ENCODE assay signal across 30 mouse cellular contexts in genomic region chr5:81058122-81058521, GRCm38 (mm10). TPM values are rescaled to one million over a fixed set of nuclear protein-coding genes. Genes with fewer than 3 reads are reported as not detected.
DNase-seq lines count a peak whose midpoint lies in the region; ATAC-seq and TF ChIP-seq lines count a peak whose summit lies in the region.
"Had no signal": no experiment of that assay in that cellular context is flagged by ENCODE, and none has a peak within 500 bp of the region (broad histone marks: within the 10 kb centered on the region; RNA-seq: fewer than 3 reads in every experiment).

No protein-coding gene starts in this region.

- no peak overlapping the region for H3K4me2 ChIP-seq in liver, postnatal 0 days (ENCODE audit: low read depth, low read length)
- H3K4me2 ChIP-seq in liver, embryonic 12.5 days, result no peak overlapping the region
- H3K4me2 ChIP-seq in heart, embryonic 11.5 days, result no peak overlapping the region
- H3K4me2 ChIP-seq: forebrain, embryonic 12.5 days; hindbrain, embryonic 12.5 days; intestine, embryonic 15.5 days; limb, embryonic 15.5 days; midbrain, embryonic 11.5 days; neural tube, embryonic 13.5 days; stomach, embryonic 15.5 days had no signal

- no peaks in the 10 kb centered on the region for H3K9me3 ChIP-seq in liver, postnatal 0 days (ENCODE audit: low read length)
- H3K9me3 ChIP-seq in liver, embryonic 12.5 days (replicated peaks), result no peaks in the 10 kb centered on the region
- H3K9me3 ChIP-seq in heart, embryonic 11.5 days (replicated peaks; ENCODE audit: control insufficient read depth, low read length), result no peaks in the 10 kb centered on the region
- H3K9me3 ChIP-seq: forebrain, embryonic 12.5 days; hindbrain, embryonic 12.5 days; intestine, embryonic 15.5 days; limb, embryonic 10.5 days; limb, embryonic 15.5 days; neural tube, embryonic 13.5 days; stomach, embryonic 15.5 days had no signal

- no peaks in the 10 kb centered on the region for H3K27me3 ChIP-seq in liver, postnatal 0 days (ENCODE audit: insufficient read depth, low read length)
- H3K27me3 ChIP-seq in liver, embryonic 12.5 days (replicated peaks), result no peaks in the 10 kb centered on the region
- H3K27me3 ChIP-seq in heart, embryonic 11.5 days (ENCODE audit: control insufficient read depth, insufficient read depth, low read length), result no peaks in the 10 kb centered on the region
- H3K27me3 ChIP-seq: forebrain, embryonic 12.5 days; hindbrain, embryonic 12.5 days; intestine, embryonic 15.5 days; limb, embryonic 15.5 days; neural tube, embryonic 13.5 days; stomach, embryonic 15.5 days had no signal

- no peak overlapping the region for H3K4me3 ChIP-seq in liver, postnatal 0 days (ENCODE audit: low read depth, low read length)
- no peak overlapping the region for H3K4me3 ChIP-seq in liver, embryonic 12.5 days
- H3K4me3 ChIP-seq in heart, embryonic 11.5 days (ENCODE audit: low read depth, low read length), result no peak overlapping the region
- H3K4me3 ChIP-seq: erythroblast, embryonic 14.5 days; forebrain, embryonic 12.5 days; hindbrain, embryonic 12.5 days; intestine, embryonic 15.5 days; layer of hippocampus, adult 2 months; limb, embryonic 10.5 days; limb, embryonic 15.5 days; myocyte; neural tube, embryonic 13.5 days; stomach, embryonic 15.5 days had no signal

- no peak overlapping the region for H3K27ac ChIP-seq in liver, postnatal 0 days (ENCODE audit: low read depth)
- no peak overlapping the region for H3K27ac ChIP-seq in liver, embryonic 12.5 days
- no peak overlapping the region for H3K27ac ChIP-seq in heart, embryonic 11.5 days (ENCODE audit: low read depth, low read length)
- H3K27ac ChIP-seq: forebrain, embryonic 12.5 days; hindbrain, embryonic 12.5 days; hindbrain, postnatal 0 days; intestine, embryonic 15.5 days; layer of hippocampus, adult 2 months; limb, embryonic 10.5 days; limb, embryonic 15.5 days; liver, embryonic 14.5 days; macrophage; neural tube, embryonic 13.5 days; stomach, embryonic 15.5 days had no signal

- H3K4me1 ChIP-seq in liver, postnatal 0 days (ENCODE audit: insufficient read depth), result no peaks in the 10 kb centered on the region
- H3K4me1 ChIP-seq in liver, embryonic 12.5 days, result no peaks in the 10 kb centered on the region
- H3K4me1 ChIP-seq in heart, embryonic 11.5 days (ENCODE audit: control insufficient read depth, insufficient read depth, low read length), result no peaks in the 10 kb centered on the region
- H3K4me1 ChIP-seq: intestine, embryonic 15.5 days; limb, embryonic 10.5 days; limb, embryonic 15.5 days; stomach, embryonic 15.5 days had no signal

- H3K36me3 ChIP-seq in liver, postnatal 0 days (replicated peaks; ENCODE audit: insufficient read depth, low read length), result no peaks in the 10 kb centered on the region
- H3K36me3 ChIP-seq in liver, embryonic 12.5 days, result no peaks in the 10 kb centered on the region
- H3K36me3 ChIP-seq in heart, embryonic 11.5 days (ENCODE audit: control insufficient read depth, insufficient read depth, low read length), result no peaks in the 10 kb centered on the region
- H3K36me3 ChIP-seq: forebrain, embryonic 12.5 days; hindbrain, embryonic 12.5 days; intestine, embryonic 15.5 days; limb, embryonic 10.5 days; limb, embryonic 15.5 days; neural tube, embryonic 13.5 days; stomach, embryonic 15.5 days had no signal

- H3K9ac ChIP-seq in liver, postnatal 0 days (replicated peaks), result no peak overlapping the region
- no peak overlapping the region for H3K9ac ChIP-seq in liver, embryonic 12.5 days
- H3K9ac ChIP-seq in heart, embryonic 11.5 days (ENCODE audit: low read depth, low read length), result no peak overlapping the region
- H3K9ac ChIP-seq: forebrain, embryonic 12.5 days; forebrain, postnatal 0 days; hindbrain, embryonic 12.5 days; intestine, embryonic 15.5 days; limb, embryonic 15.5 days; liver, embryonic 14.5 days; neural tube, embryonic 13.5 days; stomach, embryonic 15.5 days had no signal

- TF ChIP-seq EP300 in liver, postnatal 0 days (IDR thresholded peaks at IDR 0.05; ENCODE audit: low read depth), result no peak

- 49% methylated on average over 2 of the region's 2 CpGs for WGBS in liver, postnatal 0 days (ENCODE audit: insufficient replicate concordance)
- 49% methylated on average over 2 of the region's 2 CpGs for WGBS in liver, embryonic 12.5 days (ENCODE audit: insufficient replicate concordance)
- WGBS in heart, embryonic 11.5 days (ENCODE audit: insufficient replicate concordance), result 68% methylated on average over 2 of the region's 2 CpGs

- no peak for DNase-seq in liver, postnatal 0 days
- DNase-seq in adipocyte (ENCODE audit: low spot score), result peak; percentile 15
- DNase-seq in lung, postnatal 25 days (ENCODE audit: low spot score), result peak; percentile 20
- DNase-seq in spleen, adult 18-20 months, result no peak
- DNase-seq: adrenal gland, adult 2 months; adrenal gland, postnatal 36 days; cerebellum, adult 18-20 months; cerebellum, postnatal 10 days; forebrain, postnatal 0 days; kidney, adult 2 months; kidney, postnatal 36 days had no signal

- no peak for TF ChIP-seq CTCF in liver, postnatal 0 days (IDR thresholded peaks at IDR 0.05; ENCODE audit: low read depth)

- ATAC-seq in liver, postnatal 0 days, result peak; percentile 41
- ATAC-seq in liver, embryonic 12.5 days, result no peak
- peak; percentile 64 for ATAC-seq in neutrophil, adult 5-6 weeks (ENCODE audit: extremely low read depth, insufficient number of reproducible peaks, low FRiP score, poor library complexity, severe bottlenecking)
- no peak for ATAC-seq in heart, embryonic 11.5 days (replicated peaks; ENCODE audit: insufficient number of reproducible peaks, low FRiP score, low TSS enrichment)
- ATAC-seq: forebrain, postnatal 0 days; hindbrain, postnatal 0 days; intestine, embryonic 15.5 days; midbrain, embryonic 16.5 days had no signal

RNA-seq across cellular contexts. Expression of gene Adgrl3, which starts 38.2 kb away (rescaled TPM):
- polyA plus RNA-seq in liver, postnatal 0 days (2015; fragmentation: Nextera tagmentation; extraction: Ambion mirVana), result 0.73 and 1.1 TPM in 2 replicates
- polyA plus RNA-seq in liver, embryonic 12.5 days (2016; fragmentation: Nextera tagmentation; extraction: Ambion mirVana), result 4.1 and 4.5 TPM in 2 replicates
- 0.37 and 1.4 TPM in 2 replicates for total RNA-seq in neutrophil, adult 5-6 weeks (2017)
- polyA plus RNA-seq in heart, embryonic 11.5 days (2014; fragmentation: Nextera tagmentation; extraction: Ambion mirVana), result 9.5 and 9.9 TPM in 2 replicates
- total RNA-seq: MEL had no signal
- polyA plus RNA-seq: erythroblast, embryonic 14.5 days; macrophage had no signal

Comparison
In these comparisons a context has a peak if more than half of its experiments do, and no peak if none do; other contexts are left out.
1. ATAC-seq: peak in liver, postnatal 0 days (single experiment) and neutrophil, adult 5-6 weeks (single experiment); none in liver, embryonic 12.5 days (single experiment) and heart, embryonic 11.5 days (single experiment).
2. DNase-seq: peak in adipocyte (single experiment) and lung, postnatal 25 days (single experiment); none in liver, postnatal 0 days (single experiment) and spleen, adult 18-20 months (0 of 2).